21 mouse cellular contexts compared by ENCODE assay signal in the genomic region with DNA sequence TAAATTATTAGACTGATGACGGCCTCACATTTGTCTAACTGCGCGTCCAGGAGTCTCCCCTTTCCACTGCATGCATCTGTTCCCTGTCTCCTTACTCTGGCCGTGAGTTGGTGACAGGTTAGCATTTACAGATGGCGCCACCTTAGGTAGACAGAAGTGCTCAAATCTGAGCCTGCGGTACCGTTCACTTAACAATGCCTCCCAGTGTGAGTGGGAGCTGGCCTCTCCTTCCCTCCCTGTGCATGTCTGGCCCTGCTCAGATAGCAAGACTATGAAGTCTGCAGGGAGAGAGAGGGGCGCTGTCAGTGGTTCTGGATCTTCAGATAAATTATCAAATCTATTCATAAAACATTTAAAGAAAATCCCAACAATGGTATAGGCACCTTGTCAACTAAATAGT.
"Had no signal": no experiment of that assay in that cellular context is flagged by ENCODE, and none has a peak within 500 bp of the region (broad histone marks: within the 10 kb centered on the region; RNA-seq: fewer than 3 reads in every experiment).

No protein-coding gene starts in this region.

- H3K4me1 ChIP-seq: limb, embryonic 12.5 days; limb, embryonic 15.5 days; midbrain, embryonic 12.5 days; midbrain, embryonic 15.5 days; neural tube, embryonic 12.5 days; neural tube, embryonic 15.5 days; stomach, embryonic 15.5 days had no signal

- H3K27me3 ChIP-seq: limb, embryonic 12.5 days; limb, embryonic 15.5 days; midbrain, embryonic 12.5 days; midbrain, embryonic 15.5 days; neural tube, embryonic 12.5 days; neural tube, embryonic 15.5 days; stomach, embryonic 15.5 days had no signal

- H3K4me2 ChIP-seq: limb, embryonic 12.5 days; limb, embryonic 15.5 days; liver, embryonic 11.5 days; lung, embryonic 14.5 days; midbrain, embryonic 12.5 days; midbrain, embryonic 15.5 days; neural tube, embryonic 12.5 days; neural tube, embryonic 15.5 days; stomach, embryonic 15.5 days had no signal

- H3K4me3 ChIP-seq: limb, embryonic 12.5 days; limb, embryonic 15.5 days; midbrain, embryonic 12.5 days; midbrain, embryonic 15.5 days; neural tube, embryonic 12.5 days; neural tube, embryonic 15.5 days; stomach, embryonic 15.5 days had no signal

- H3K9ac ChIP-seq: limb, embryonic 12.5 days; limb, embryonic 15.5 days; liver, embryonic 14.5 days; liver, postnatal 0 days; lung, embryonic 14.5 days; midbrain, embryonic 12.5 days; midbrain, embryonic 15.5 days; neural tube, embryonic 12.5 days; neural tube, embryonic 15.5 days; stomach, embryonic 15.5 days had no signal

- DNase-seq: kidney, postnatal 10 days; kidney, postnatal 36 days; layer of hippocampus, postnatal 36 days; left cerebral cortex, postnatal 4 days; liver, postnatal 0 days; lung, embryonic 14.5 days; retina, postnatal 1 day; right cerebral cortex, postnatal 25 days; spleen, adult 18-20 months; thymus, postnatal 25 days had no signal

- H3K9me3 ChIP-seq: limb, embryonic 12.5 days; limb, embryonic 15.5 days; midbrain, embryonic 12.5 days; midbrain, embryonic 15.5 days; neural tube, embryonic 12.5 days; neural tube, embryonic 15.5 days; stomach, embryonic 15.5 days had no signal

- H3K27ac ChIP-seq: limb, embryonic 12.5 days; limb, embryonic 15.5 days; liver, embryonic 14.5 days; macrophage; midbrain, embryonic 12.5 days; midbrain, embryonic 15.5 days; neural tube, embryonic 12.5 days; neural tube, embryonic 15.5 days; stomach, embryonic 15.5 days had no signal

- ATAC-seq: liver, postnatal 0 days; lung, postnatal 0 days; midbrain, embryonic 15.5 days had no signal
